Mouse (Mus musculus) ES-CJ7 (cell line): ENCODE data around the gene Ibtk.

Experiments used
- DNase-seq: peaks from one replicate; pipeline ENCODE4 v3.0.0; 2011; ENCODE audit warnings: low read depth, low spot score

The Ibtk gene

GRCm38 (mm10) chr9:85707302-85707701 is 41.8 kb downstream of the Ibtk start:
- no peak for DNase-seq

- no peak for DNase-seq
Observed at GRCm38 (mm10) chr9:85701981-85702380, 47.2 kb downstream of the Ibtk start.

- DNase-seq, result no peak
Observed at GRCm38 (mm10) chr9:85695606-85696005, 53.5 kb downstream of the Ibtk start.

GRCm38 (mm10) chr9:85693231-85694116 is 55.7 kb downstream of the Ibtk start:
- peak; percentile 15 for DNase-seq

- DNase-seq, result peak; percentile 57
Observed at GRCm38 (mm10) chr9:85685010-85685409, 64.1 kb downstream of the Ibtk start.

- no peak for DNase-seq
Observed at GRCm38 (mm10) chr9:85675131-85675905, 73.8 kb downstream of the Ibtk start.

- no peak for DNase-seq
Observed at GRCm38 (mm10) chr9:85673907-85674481, 75.1 kb downstream of the Ibtk start.

GRCm38 (mm10) chr9:85671582-85672331 is 77.4 kb downstream of the Ibtk start:
- no peak for DNase-seq

GRCm38 (mm10) chr9:85664316-85664715 is 84.8 kb downstream of the Ibtk start:
- DNase-seq, result no peak

- no peak for DNase-seq
Observed at GRCm38 (mm10) chr9:85663810-85664209, 85.3 kb downstream of the Ibtk start.

GRCm38 (mm10) chr9:85663091-85663490 is 86.0 kb downstream of the Ibtk start:
- DNase-seq, result no peak

- no peak for DNase-seq
Observed at GRCm38 (mm10) chr9:85653401-85653800, 95.7 kb downstream of the Ibtk start.

- DNase-seq, result no peak
Observed at GRCm38 (mm10) chr9:85638276-85638675, 110.9 kb downstream of the Ibtk start.
